Mouse (Mus musculus) forebrain, postnatal 0 days (tissue): Measurements from ENCODE around the gene Car14. TPM values are rescaled to one million over a fixed set of nuclear protein-coding genes. Genes with fewer than 3 reads are reported as not detected.
A peak's percentile ranks its signal among the peaks of the same experiment; 100 is the strongest.

Experiments used
- ATAC-seq: fragments of 200-750 bp; cut with Nextera tagmentation; 2 replicates; pipeline ENCODE4 v1.8.0; 2017; ENCODE audit warnings: mild to moderate bottlenecking, moderate library complexity
- DNase-seq: peaks from one replicate; pipeline ENCODE4 v3.0.0-alpha.2; 2015
- H3K27ac ChIP-seq: fragments of 300-500 bp; sonication (generic); 2 replicates; pipeline ENCODE4 v1.5.1; 2014; ENCODE audit warnings: low read depth, mild to moderate bottlenecking, antibody characterized with exemption, low read length, moderate library complexity, mixed read lengths
- H3K27me3 ChIP-seq: fragments of 300-500 bp; sonication (generic); 2 replicates; pipeline ENCODE4 v1.6.1; 2014; ENCODE audit warnings: mild to moderate bottlenecking, low read length, mixed read lengths; ENCODE audit not compliant: insufficient read depth
- H3K36me3 ChIP-seq: fragments of 300-500 bp; sonication (generic); 2 replicates; pipeline ENCODE4 v1.6.1; 2014; ENCODE audit warnings: mild to moderate bottlenecking, moderate library complexity; ENCODE audit not compliant: insufficient read depth
- H3K4me1 ChIP-seq: fragments of 300-500 bp; sonication (generic); 2 replicates; pipeline ENCODE4 v1.6.1; 2014; ENCODE audit warnings: antibody characterized with exemption; ENCODE audit not compliant: insufficient read depth
- H3K4me2 ChIP-seq: fragments of 300-500 bp; sonication (generic); 2 replicates; pipeline ENCODE4 v1.6.1; 2014; ENCODE audit warnings: low read depth, mild to moderate bottlenecking, moderate library complexity
- H3K4me3 ChIP-seq: fragments of 300-500 bp; sonication (generic); 2 replicates; pipeline ENCODE4 v1.5.1; 2014; ENCODE audit warnings: low read depth, low read length, mixed read lengths
- H3K9ac ChIP-seq: fragments of 300-500 bp; sonication (generic); 2 replicates; pipeline ENCODE4 v1.6.1; 2014; ENCODE audit warnings: mild to moderate bottlenecking
- H3K9me3 ChIP-seq: fragments of 300-500 bp; sonication (generic); 2 replicates; pipeline ENCODE4 v1.6.1; 2016; ENCODE audit warnings: low read length
- CTCF ChIP-seq: sonication (generic); IDR thresholded peaks from 2 replicates; pipeline ENCODE4 v1.5.1; 2016; ENCODE audit warnings: antibody characterized with exemption, control low read depth, low read depth
- WGBS: fragments of 180-500 bp; shearing (Covaris S2); extraction: QIAGEN DNeasy Blood & Tissue Kit; methylation state at CpG from one replicate; pipeline ENCODE4 v1.1.7; 2014; 5-methylcytosine and 5-hydroxymethylcytosine counted together
- polyA plus RNA-seq: library from polyadenylated mRNA; unstranded; fragments of >200 nt; fragmentation: Nextera tagmentation; extraction: Ambion mirVana; gene quantifications from 2 replicates; pipeline ENCODE4 v1.2.1, GENCODE M21; 2015
- total RNA-seq: library from RNA; depleted of rRNA; stranded (reverse); fragments of >200 nt; gene quantifications from 2 replicates; pipeline ENCODE4 v1.2.3, GENCODE M21; 2014; rRNA removed

The Car14 gene
- total and polyA plus RNA-seq, 2 experiments from 2014 or later = 5.0 to 12.8 TPM

- Histone ChIP-seq H3K36me3 (peaks cover 14% of the 10 kb centered on the region), H3K4me1 (no peaks in the 10 kb centered on the region), H3K27me3 (no peaks in the 10 kb centered on the region), H3K4me3 (peak overlapping the region; percentile 88), H3K4me2 (peak overlapping the region; percentile 78), H3K27ac (no peak overlapping the region; the same call in 1 of the 2 replicates), H3K9ac (peak overlapping the region; percentile 66), H3K9me3 (no peaks in the 10 kb centered on the region)
- no peak for DNase-seq
- TF ChIP-seq CTCF = no peak
- peak; percentile 19; the same call in 1 of the 2 replicates for ATAC-seq
- WGBS = 21% methylated on average over 7 of the region's 7 CpGs
These were observed 48.4 kb downstream of the Car14 start for GRCm38 (mm10) chr3:95856115-95856514.

GRCm38 (mm10) chr3:95855502-95856089, 48.9 kb downstream of the Car14 start, which contains the start of gene Prpf3:
TSS of gene Prpf3 (minus strand) at chr3:95855885.
- Histone ChIP-seq H3K4me1 (no peaks in the 10 kb centered on the region), H3K36me3 (peaks cover 19% of the 10 kb centered on the region), H3K27me3 (no peaks in the 10 kb centered on the region), H3K4me2 (peak within 1 kb of the TSS; percentile 78), H3K9me3 (no peaks in the 10 kb centered on the region), H3K4me3 (peak within 1 kb of the TSS; percentile 88), H3K9ac (peak within 1 kb of the TSS; percentile 66), H3K27ac (no peak within 1 kb of the TSS; the same call in 1 of the 2 replicates)
- DNase-seq = peak; percentile 95
- TF ChIP-seq CTCF = 0 out of 2 replicates have a peak, but pooled peaks have one; percentile 25
- peak; percentile 100 for ATAC-seq
- 2% methylated on average over 54 of the region's 56 CpGs for WGBS

GRCm38 (mm10) chr3:95851317-95851716, 53.2 kb downstream of the Car14 start:
- ATAC-seq (no peak), DNase-seq (no peak)
- Histone ChIP-seq H3K36me3 (peaks cover 58% of the 10 kb centered on the region), H3K4me3 (no peak overlapping the region), H3K9ac (no peak overlapping the region), H3K9me3 (no peaks in the 10 kb centered on the region), H3K4me1 (no peaks in the 10 kb centered on the region), H3K27me3 (no peaks in the 10 kb centered on the region), H3K27ac (no peak overlapping the region), H3K4me2 (no peak overlapping the region)
- WGBS = 97% methylated on average over 8 of the region's 8 CpGs
- no peak for TF ChIP-seq CTCF

GRCm38 (mm10) chr3:95850611-95851010, 53.9 kb downstream of the Car14 start:
- 85% methylated on average over 4 of the region's 4 CpGs for WGBS
- no peak for TF ChIP-seq CTCF

More at GRCm38 (mm10) chr3:95850611-95851010, 53.9 kb downstream of the Car14 start:
- H3K9me3 ChIP-seq = no peaks in the 10 kb centered on the region
- no peak overlapping the region for H3K9ac ChIP-seq
- H3K4me2 ChIP-seq = no peak overlapping the region
- H3K36me3 ChIP-seq = peaks cover 65% of the 10 kb centered on the region
- H3K27ac ChIP-seq = no peak overlapping the region
- no peaks in the 10 kb centered on the region for H3K27me3 ChIP-seq
- no peaks in the 10 kb centered on the region for H3K4me1 ChIP-seq
- no peak overlapping the region for H3K4me3 ChIP-seq
- DNase-seq (no peak), ATAC-seq (no peak)

Other genes starting within 250 kb of the Car14 start
- 131 and 137 TPM in 2 replicates for gene Mcl1, start 245.9 kb downstream of the Car14 start, total RNA-seq
- gene Mcl1, start 245.9 kb downstream of the Car14 start, polyA plus RNA-seq = 42.9 and 46.6 TPM in 2 replicates
- gene Adamtsl4, start 216.8 kb downstream of the Car14 start, total RNA-seq = 0.81 and 1.8 TPM in 2 replicates
- gene Adamtsl4, start 216.8 kb downstream of the Car14 start, polyA plus RNA-seq = 0.67 and 2.0 TPM in 2 replicates
- 3.3 and 4.8 TPM in 2 replicates for gene Ecm1, start 165.1 kb downstream of the Car14 start, total RNA-seq
- 8.3 and 8.7 TPM in 2 replicates for gene Ecm1, start 165.1 kb downstream of the Car14 start, polyA plus RNA-seq
- 40.2 and 52.6 TPM in 2 replicates for gene Tars2, start 144.5 kb downstream of the Car14 start, total RNA-seq
- 36.5 and 41.2 TPM in 2 replicates for gene Tars2, start 144.5 kb downstream of the Car14 start, polyA plus RNA-seq
- 32.2 and 43.7 TPM in 2 replicates for gene Rprd2, start 85.8 kb downstream of the Car14 start, total RNA-seq
- 17.2 and 21.0 TPM in 2 replicates for gene Rprd2, start 85.8 kb downstream of the Car14 start, polyA plus RNA-seq
- gene Prpf3, start 48.8 kb downstream of the Car14 start, total RNA-seq = 14.3 and 14.4 TPM in 2 replicates
- gene Prpf3, start 48.8 kb downstream of the Car14 start, polyA plus RNA-seq = 19.3 and 24.9 TPM in 2 replicates
- gene Mrps21, start 33.2 kb downstream of the Car14 start, total RNA-seq = 113 and 193 TPM in 2 replicates
- gene Mrps21, start 33.2 kb downstream of the Car14 start, polyA plus RNA-seq = 251 and 296 TPM in 2 replicates
- gene Ciart, start 22.4 kb downstream of the Car14 start, total RNA-seq = 3.4 and 5.9 TPM in 2 replicates
- gene Ciart, start 22.4 kb downstream of the Car14 start, polyA plus RNA-seq = 8.2 and 11.2 TPM in 2 replicates
- 5.7 and 9.9 TPM in 2 replicates for gene BC028528, start 12.7 kb downstream of the Car14 start, total RNA-seq
- 14.9 and 18.4 TPM in 2 replicates for gene BC028528, start 12.7 kb downstream of the Car14 start, polyA plus RNA-seq
- 59.3 and 77.2 TPM in 2 replicates for gene Aph1a, start 10.7 kb downstream of the Car14 start, total RNA-seq
- gene Aph1a, start 10.7 kb downstream of the Car14 start, polyA plus RNA-seq = 44.3 and 46.0 TPM in 2 replicates
- gene Anp32e, start 24.6 kb upstream of the Car14 start, total RNA-seq = 27.5 and 34.4 TPM in 2 replicates
- 84.1 and 109 TPM in 2 replicates for gene Anp32e, start 24.6 kb upstream of the Car14 start, polyA plus RNA-seq
- 93.5 and 135 TPM in 2 replicates for gene Plekho1, start 91.3 kb upstream of the Car14 start, total RNA-seq
- gene Plekho1, start 91.3 kb upstream of the Car14 start, polyA plus RNA-seq = 51.8 and 60.1 TPM in 2 replicates
- gene Vps45, start 153.8 kb upstream of the Car14 start, total RNA-seq = 59.5 and 60.5 TPM in 2 replicates
- 65.1 and 68.3 TPM in 2 replicates for gene Vps45, start 153.8 kb upstream of the Car14 start, polyA plus RNA-seq
- 6.2 and 13.5 TPM in 2 replicates for gene Otud7b, start 199.8 kb upstream of the Car14 start, total RNA-seq
- gene Otud7b, start 199.8 kb upstream of the Car14 start, polyA plus RNA-seq = 5.7 and 8.8 TPM in 2 replicates